Mouse (Mus musculus): Measurements from ENCODE around the gene Usp33. TPM values are rescaled to one million over a fixed set of nuclear protein-coding genes. Genes with fewer than 3 reads are reported as not detected.
A peak's percentile ranks its signal among the peaks of the same experiment; 100 is the strongest.

Usp33 gene
- 65.6 and 73.2 TPM in 2 replicates for polyA plus RNA-seq (2014; fragmentation: Nextera tagmentation; extraction: Ambion mirVana)

DNA sequence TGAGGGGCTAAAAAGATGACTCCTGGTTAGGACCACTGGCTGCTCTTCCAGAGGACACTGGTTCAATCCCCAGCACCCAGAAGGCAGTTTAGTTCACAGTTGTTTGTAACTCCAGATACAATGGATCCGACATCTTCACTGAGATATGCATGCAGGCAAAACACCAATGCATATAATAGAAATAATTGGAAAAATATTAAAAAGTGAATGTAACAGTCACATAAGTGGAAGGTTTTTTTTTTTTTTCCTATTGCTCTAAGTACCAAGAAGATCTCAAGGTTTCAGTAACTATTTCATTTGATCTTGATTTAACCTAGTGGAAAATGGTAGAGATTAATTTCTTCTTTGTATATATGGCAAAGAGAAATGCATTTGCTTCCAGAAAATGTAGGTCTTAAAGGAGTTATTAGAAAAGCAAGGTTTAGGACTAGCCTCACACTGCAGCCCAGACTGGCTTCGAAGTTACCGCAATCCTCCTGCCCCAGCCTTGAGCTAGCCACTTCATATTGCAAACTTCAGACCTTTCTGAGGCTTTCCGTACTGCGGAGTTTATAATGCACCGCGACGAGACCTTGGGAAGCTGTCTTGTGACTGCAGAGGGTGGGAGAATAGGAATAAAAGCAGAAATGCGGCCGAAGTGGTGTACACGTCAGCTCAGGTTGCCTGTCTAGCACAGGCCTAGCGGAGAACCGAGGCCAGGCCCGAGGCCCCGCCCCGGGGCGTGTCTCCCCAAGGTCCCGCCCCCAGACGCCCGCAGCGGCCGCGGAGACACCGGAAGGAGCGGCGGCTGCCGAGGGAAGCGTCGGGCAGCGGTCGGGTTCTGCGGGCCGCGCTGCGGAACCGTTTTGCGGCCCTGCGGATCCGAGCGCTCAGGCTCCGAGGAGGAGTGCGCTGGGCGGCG is at the start of gene Usp33:
Gene Usp33, plus strand, starts transcription at position 747 of the 901 bp plus-strand sequence.
- H3K36me3 ChIP-seq (ENCODE audit: control insufficient read depth, insufficient read depth, low read length), result no peaks in the 10 kb centered on the region
- H3K9ac ChIP-seq (ENCODE audit: low read length), result peak within 1 kb of the TSS; percentile 86
- 7% methylated on average over 43 of the region's 44 CpGs for WGBS
- H3K4me3 ChIP-seq (ENCODE audit: low read depth, low read length), result peak within 1 kb of the TSS; percentile 85
- peak; percentile 100 for DNase-seq (ENCODE audit: low spot score, missing footprints)
- H3K27me3 ChIP-seq (ENCODE audit: control insufficient read depth, insufficient read depth, low read length), result no peaks in the 10 kb centered on the region
- H3K4me2 ChIP-seq, result peak within 1 kb of the TSS; percentile 62
- peak; percentile 98 for ATAC-seq (ENCODE audit: low FRiP score)
- peaks cover 10% of the 10 kb centered on the region for H3K4me1 ChIP-seq (ENCODE audit: control insufficient read depth, insufficient read depth, low read length)
- H3K27ac ChIP-seq (ENCODE audit: low read depth, low read length), result peak within 1 kb of the TSS; percentile 20; the same call in 1 of the 2 replicates
- H3K9me3 ChIP-seq (ENCODE audit: control insufficient read depth, low read length), result no peaks in the 10 kb centered on the region

DNA sequence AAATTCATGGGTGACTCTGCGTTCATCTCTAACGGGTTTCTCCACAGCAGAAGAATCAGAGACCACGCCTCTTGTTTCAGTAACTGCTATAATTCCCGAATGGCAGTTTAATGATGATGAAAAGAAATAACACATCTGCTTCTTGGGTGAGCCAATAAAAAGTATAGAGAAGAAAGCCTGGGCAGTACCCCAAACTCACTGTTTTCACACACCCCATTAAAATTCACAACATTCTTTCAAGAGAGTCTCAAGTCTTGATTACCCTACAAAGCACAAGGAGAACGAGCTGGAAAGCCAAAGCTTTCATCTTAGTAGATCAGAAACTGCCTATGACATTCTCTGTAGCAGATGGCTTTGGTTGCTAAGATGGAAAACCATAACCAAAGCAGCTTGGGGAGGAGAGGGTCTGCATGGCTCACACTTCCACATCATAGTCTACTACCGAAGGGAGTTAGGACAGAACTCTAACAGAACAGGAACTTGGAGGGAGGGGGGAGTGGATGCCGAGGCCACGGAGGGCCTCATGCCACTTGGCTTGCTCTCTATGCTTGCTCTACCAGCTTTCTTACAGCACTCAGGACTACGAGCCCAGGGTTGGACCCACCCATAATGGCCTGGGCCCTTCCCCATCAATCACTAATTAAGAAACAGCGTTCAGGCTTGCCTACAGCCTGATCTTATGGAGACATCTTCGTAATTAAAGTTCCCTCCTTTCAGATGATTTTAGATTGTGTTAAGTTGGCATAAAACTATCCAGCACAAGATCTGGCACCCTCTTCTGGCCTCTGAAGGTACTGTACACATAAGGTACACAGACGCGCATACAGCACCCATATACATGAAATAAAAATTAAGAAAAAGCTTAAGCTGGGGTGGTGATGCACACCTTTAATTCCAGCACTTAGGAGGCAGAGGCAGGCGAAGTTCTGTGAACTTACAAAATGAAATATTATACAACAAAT is 45.6 kb upstream of the Usp33 start:
- no peaks in the 10 kb centered on the region for H3K4me1 ChIP-seq (ENCODE audit: control insufficient read depth, insufficient read depth, low read length)
- H3K4me3 ChIP-seq (ENCODE audit: low read depth, low read length), result no peak overlapping the region
- no peak overlapping the region for H3K4me2 ChIP-seq
- DNase-seq (ENCODE audit: low spot score, missing footprints) (peak; percentile 71), ATAC-seq (ENCODE audit: low FRiP score) (no peak)
- H3K27me3 ChIP-seq (ENCODE audit: control insufficient read depth, insufficient read depth, low read length), result no peaks in the 10 kb centered on the region
- H3K9me3 ChIP-seq (ENCODE audit: control insufficient read depth, low read length), result no peaks in the 10 kb centered on the region
- no peak overlapping the region for H3K9ac ChIP-seq (ENCODE audit: low read length)
- H3K27ac ChIP-seq (ENCODE audit: low read depth, low read length), result no peak overlapping the region
- no peaks in the 10 kb centered on the region; the same call in 1 of the 2 replicates for H3K36me3 ChIP-seq (ENCODE audit: control insufficient read depth, insufficient read depth, low read length)
- WGBS, result 92% methylated on average over 14 of the region's 14 CpGs

DNA sequence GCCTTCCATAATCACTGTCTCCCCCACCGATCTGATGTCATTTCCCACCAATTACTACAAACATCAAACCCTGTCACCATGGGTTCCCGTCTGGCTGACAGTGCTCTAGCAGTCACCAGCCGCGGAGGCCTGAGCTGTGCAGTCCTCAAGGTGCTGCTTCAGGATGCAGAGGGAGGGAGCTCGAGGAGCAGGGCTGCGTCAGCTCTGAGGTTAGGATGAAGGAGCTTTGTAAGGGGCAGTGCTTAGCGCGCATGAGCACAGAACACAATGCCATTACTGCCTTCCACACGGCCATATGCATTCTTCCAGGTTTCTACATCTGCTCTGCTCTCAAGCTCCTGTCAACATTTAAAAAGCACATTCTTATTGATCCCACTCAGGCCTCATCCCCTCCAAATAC is 43.3 kb upstream of the Usp33 start:
- ATAC-seq (ENCODE audit: low FRiP score) (0 out of 2 replicates have a peak, but pooled peaks have one; percentile 16), DNase-seq (ENCODE audit: low spot score, missing footprints) (no peak)
- Histone ChIP-seq H3K27me3 (ENCODE audit: control insufficient read depth, insufficient read depth, low read length) (no peaks in the 10 kb centered on the region), H3K4me2 (no peak overlapping the region), H3K9me3 (ENCODE audit: control insufficient read depth, low read length) (no peaks in the 10 kb centered on the region), H3K36me3 (ENCODE audit: control insufficient read depth, insufficient read depth, low read length) (no peaks in the 10 kb centered on the region), H3K4me1 (ENCODE audit: control insufficient read depth, insufficient read depth, low read length) (no peaks in the 10 kb centered on the region), H3K27ac (ENCODE audit: low read depth, low read length) (no peak overlapping the region), H3K4me3 (ENCODE audit: low read depth, low read length) (no peak overlapping the region), H3K9ac (ENCODE audit: low read length) (no peak overlapping the region)
- 80% methylated on average over 9 of the region's 9 CpGs for WGBS

DNA sequence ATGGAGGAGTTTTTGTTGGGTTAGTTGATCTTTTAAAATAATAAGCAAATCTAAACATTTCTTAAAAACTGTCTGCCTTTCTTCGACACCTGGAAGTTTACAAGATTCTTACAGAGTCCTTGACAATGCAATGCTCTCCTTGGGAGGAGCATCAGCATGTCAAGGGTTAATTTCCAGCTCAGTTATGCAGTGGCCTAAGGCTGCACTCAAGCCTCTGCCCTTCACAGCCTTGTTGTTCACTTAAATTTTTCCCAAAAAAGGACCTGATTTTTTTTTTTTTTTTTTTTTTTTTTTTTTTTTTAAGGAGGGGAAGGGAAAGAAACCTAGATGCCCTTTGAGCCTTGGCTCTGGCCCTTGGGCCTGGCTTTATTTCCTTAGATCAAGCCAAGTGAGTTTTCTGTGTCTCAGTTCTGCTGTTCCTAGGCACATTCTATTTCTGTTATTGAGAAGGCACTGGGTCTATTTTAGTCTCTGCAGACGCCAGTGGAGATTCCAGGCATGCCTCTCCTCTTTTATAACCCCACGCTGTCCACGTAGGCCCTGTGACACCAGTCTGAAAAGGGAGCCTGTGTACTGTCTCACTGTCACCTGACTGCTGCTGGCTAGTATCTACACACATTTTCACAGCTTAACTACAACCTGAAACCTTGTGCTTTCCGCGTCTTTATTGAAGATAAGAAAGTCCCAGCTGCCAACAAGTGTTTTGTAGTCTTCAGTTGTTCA is 42.0 kb upstream of the Usp33 start:
- no peak overlapping the region for H3K4me2 ChIP-seq
- no peaks in the 10 kb centered on the region for H3K9me3 ChIP-seq (ENCODE audit: control insufficient read depth, low read length)
- H3K27ac ChIP-seq (ENCODE audit: low read depth, low read length), result no peak overlapping the region
- ATAC-seq (ENCODE audit: low FRiP score) (no peak), DNase-seq (ENCODE audit: low spot score, missing footprints) (no peak)
- H3K9ac ChIP-seq (ENCODE audit: low read length), result no peak overlapping the region
- 67% methylated on average over 6 of the region's 6 CpGs for WGBS
- H3K4me1 ChIP-seq (ENCODE audit: control insufficient read depth, insufficient read depth, low read length), result no peaks in the 10 kb centered on the region
- no peak overlapping the region for H3K4me3 ChIP-seq (ENCODE audit: low read depth, low read length)
- no peaks in the 10 kb centered on the region for H3K27me3 ChIP-seq (ENCODE audit: control insufficient read depth, insufficient read depth, low read length)
- H3K36me3 ChIP-seq (ENCODE audit: control insufficient read depth, insufficient read depth, low read length), result no peaks in the 10 kb centered on the region

DNA sequence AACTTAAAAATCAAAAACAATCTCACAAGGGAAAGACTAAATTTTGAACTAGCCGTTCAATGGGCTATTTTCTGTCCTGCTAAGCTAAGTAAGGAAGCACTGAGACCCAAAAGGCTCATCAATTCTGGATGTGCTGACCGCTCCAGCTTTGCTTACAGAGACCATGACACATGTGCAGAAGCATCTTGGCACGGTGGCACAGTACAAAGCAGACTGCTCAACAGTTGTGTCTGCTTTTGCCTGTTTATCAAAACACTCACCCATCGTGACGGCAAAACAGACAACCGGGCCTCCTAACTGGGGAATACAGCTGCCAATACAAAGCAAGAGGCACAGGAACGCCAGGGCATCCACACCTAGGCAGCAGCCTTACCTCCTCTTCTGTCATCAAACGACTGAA is 41.2 kb upstream of the Usp33 start:
- H3K36me3 ChIP-seq (ENCODE audit: control insufficient read depth, insufficient read depth, low read length), result no peaks in the 10 kb centered on the region
- H3K9ac ChIP-seq (ENCODE audit: low read length), result no peak overlapping the region
- no peak overlapping the region for H3K4me2 ChIP-seq
- DNase-seq (ENCODE audit: low spot score, missing footprints) (peak; percentile 35), ATAC-seq (ENCODE audit: low FRiP score) (no peak)
- no peaks in the 10 kb centered on the region for H3K4me1 ChIP-seq (ENCODE audit: control insufficient read depth, insufficient read depth, low read length)
- no peaks in the 10 kb centered on the region for H3K9me3 ChIP-seq (ENCODE audit: control insufficient read depth, low read length)
- no peak overlapping the region for H3K27ac ChIP-seq (ENCODE audit: low read depth, low read length)
- WGBS, result 90% methylated on average over 8 of the region's 8 CpGs
- no peaks in the 10 kb centered on the region for H3K27me3 ChIP-seq (ENCODE audit: control insufficient read depth, insufficient read depth, low read length)
- no peak overlapping the region for H3K4me3 ChIP-seq (ENCODE audit: low read depth, low read length)

DNA sequence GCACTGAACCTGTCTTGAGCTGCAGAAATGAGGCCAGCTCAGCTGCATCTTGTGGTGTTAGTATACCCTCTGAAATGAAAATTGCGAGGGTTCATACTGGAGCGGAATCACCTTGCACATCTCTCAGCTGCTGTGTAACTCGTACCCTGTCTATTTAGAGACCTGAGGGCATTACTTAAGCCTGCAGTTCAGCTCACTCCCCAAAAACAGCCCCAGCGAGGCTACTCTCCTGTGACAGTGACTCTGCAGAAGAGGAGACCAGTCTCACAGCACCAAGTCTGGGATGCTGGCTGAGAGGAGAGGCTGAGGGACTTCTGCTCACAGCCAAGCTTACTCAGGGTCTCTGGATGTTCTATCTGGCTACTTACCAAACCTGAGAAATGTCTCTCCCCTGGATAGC is 40.3 kb upstream of the Usp33 start:
- Histone ChIP-seq H3K9ac (ENCODE audit: low read length) (no peak overlapping the region), H3K4me3 (ENCODE audit: low read depth, low read length) (no peak overlapping the region), H3K9me3 (ENCODE audit: control insufficient read depth, low read length) (no peaks in the 10 kb centered on the region), H3K4me2 (no peak overlapping the region), H3K36me3 (ENCODE audit: control insufficient read depth, insufficient read depth, low read length) (no peaks in the 10 kb centered on the region), H3K27ac (ENCODE audit: low read depth, low read length) (no peak overlapping the region), H3K4me1 (ENCODE audit: control insufficient read depth, insufficient read depth, low read length) (no peaks in the 10 kb centered on the region), H3K27me3 (ENCODE audit: control insufficient read depth, insufficient read depth, low read length) (no peaks in the 10 kb centered on the region)
- WGBS, result 84% methylated on average over 4 of the region's 4 CpGs
- DNase-seq (ENCODE audit: low spot score, missing footprints) (no peak), ATAC-seq (ENCODE audit: low FRiP score) (no peak)

DNA sequence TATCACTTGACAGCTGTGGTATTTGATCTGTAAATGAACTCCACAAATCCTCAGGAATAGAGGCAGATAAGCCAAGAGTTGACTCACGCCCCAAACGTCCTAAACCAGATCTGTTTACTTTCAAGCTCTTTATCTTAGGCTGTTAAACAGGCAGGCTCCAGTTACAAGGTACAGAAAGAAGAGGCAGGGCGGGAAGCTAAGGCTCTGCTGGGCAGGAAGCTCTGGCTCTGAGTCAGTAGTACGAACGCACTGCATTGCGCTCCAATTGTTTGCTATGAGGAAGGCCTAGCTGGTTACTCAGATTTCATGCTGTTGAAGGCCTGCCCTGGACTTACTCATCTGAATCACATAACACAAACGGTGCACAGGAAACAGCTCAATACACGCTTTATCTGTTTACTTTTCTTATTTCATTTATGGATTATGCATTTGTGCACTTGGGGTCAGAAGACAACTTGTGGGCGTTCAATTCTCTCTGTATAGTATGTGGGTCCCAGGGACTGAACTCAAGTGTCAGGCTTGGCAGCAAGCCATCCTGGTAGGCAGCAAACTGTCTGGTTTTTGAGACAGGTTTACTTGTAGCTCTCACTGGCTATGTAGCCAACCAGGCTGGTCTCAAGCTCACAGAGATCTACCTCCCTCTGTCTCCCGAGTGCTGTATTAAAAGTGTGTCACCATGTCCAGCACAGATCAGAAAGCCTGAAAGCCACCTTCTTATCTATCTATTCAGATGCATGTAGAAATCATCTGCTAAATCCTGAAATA is 37.6 kb upstream of the Usp33 start:
- 72% methylated on average over 10 of the region's 10 CpGs for WGBS
- H3K4me1 ChIP-seq (ENCODE audit: control insufficient read depth, insufficient read depth, low read length), result no peaks in the 10 kb centered on the region
- ATAC-seq (ENCODE audit: low FRiP score) (no peak), DNase-seq (ENCODE audit: low spot score, missing footprints) (no peak)
- H3K4me2 ChIP-seq, result no peak overlapping the region
- H3K4me3 ChIP-seq (ENCODE audit: low read depth, low read length), result no peak overlapping the region
- H3K9ac ChIP-seq (ENCODE audit: low read length), result no peak overlapping the region
- H3K27ac ChIP-seq (ENCODE audit: low read depth, low read length), result no peak overlapping the region
- H3K36me3 ChIP-seq (ENCODE audit: control insufficient read depth, insufficient read depth, low read length), result no peaks in the 10 kb centered on the region
- no peaks in the 10 kb centered on the region for H3K27me3 ChIP-seq (ENCODE audit: control insufficient read depth, insufficient read depth, low read length)
- no peaks in the 10 kb centered on the region for H3K9me3 ChIP-seq (ENCODE audit: control insufficient read depth, low read length)

DNA sequence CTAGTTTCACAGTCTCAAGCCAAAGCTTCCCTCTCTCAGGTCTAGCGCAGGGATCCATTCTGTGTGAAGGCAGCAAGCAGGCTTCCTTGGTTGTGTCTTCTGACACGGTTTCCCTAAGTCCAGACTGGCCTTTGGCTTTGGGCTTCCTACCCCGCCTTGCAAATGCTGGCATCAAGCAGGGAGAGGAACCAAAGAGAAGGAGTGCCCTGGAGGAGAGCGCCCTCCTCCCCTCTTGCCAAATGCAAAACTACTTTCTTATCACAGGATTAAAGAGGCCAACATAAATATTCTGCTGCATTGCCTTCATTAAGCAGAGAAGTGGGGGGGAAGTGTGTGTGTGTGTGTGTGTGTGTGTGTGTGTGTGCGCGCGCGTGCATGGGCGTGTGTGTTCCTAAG is 37.0 kb upstream of the Usp33 start:
- no peak for ATAC-seq (ENCODE audit: low FRiP score)
- no peaks in the 10 kb centered on the region for H3K36me3 ChIP-seq (ENCODE audit: control insufficient read depth, insufficient read depth, low read length)
- WGBS, result 95% methylated on average over 9 of the region's 9 CpGs

More for the DNA sequence above, 37.0 kb upstream of the Usp33 start:
- Histone ChIP-seq H3K27ac (ENCODE audit: low read depth, low read length) (no peak overlapping the region), H3K27me3 (ENCODE audit: control insufficient read depth, insufficient read depth, low read length) (no peaks in the 10 kb centered on the region), H3K9me3 (ENCODE audit: control insufficient read depth, low read length) (no peaks in the 10 kb centered on the region), H3K9ac (ENCODE audit: low read length) (no peak overlapping the region), H3K4me2 (no peak overlapping the region), H3K4me3 (ENCODE audit: low read depth, low read length) (no peak overlapping the region), H3K4me1 (ENCODE audit: control insufficient read depth, insufficient read depth, low read length) (no peaks in the 10 kb centered on the region)
- no peak for DNase-seq (ENCODE audit: low spot score, missing footprints)
